Mouse (Mus musculus) forelimb bud, embryonic 11.5 days (tissue): ENCODE measurements at regions not wholly inside any gene's neighbourhood (a gene's known extent, or its start where the extent isn't known, plus 50 kb on each side); places are given as distances from the start of the nearest gene placed in this dataset.
A peak's percentile ranks its signal among the peaks of the same experiment; 100 is the strongest.

Experiments
- DNase-seq: peaks from one replicate; pipeline ENCODE4 v3.0.0-alpha.2; 2012; ENCODE audit warnings: low read depth, low spot score

DNA sequence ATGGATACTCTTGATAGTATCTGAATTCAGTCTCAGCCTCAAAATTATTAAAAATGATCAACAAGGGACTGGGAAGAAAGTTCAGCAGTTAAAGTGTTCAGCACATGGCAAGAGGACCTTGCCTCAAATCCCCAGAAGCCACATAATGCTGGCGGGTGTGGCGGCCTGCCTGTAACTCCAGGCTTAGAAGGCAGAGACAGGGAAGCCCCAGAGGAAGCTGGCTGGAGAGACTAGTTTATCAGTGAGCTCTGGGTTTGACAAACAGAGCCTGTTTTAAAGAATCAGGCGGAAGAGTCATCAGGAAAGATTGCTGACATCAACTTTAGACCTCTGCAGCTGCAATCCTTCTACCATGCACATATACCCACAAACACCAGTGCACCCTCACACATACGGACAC is 52.1 kb upstream of the Fyn start:
- no peak for DNase-seq

GRCm38 (mm10) chr10:39315434-39316174 is 53.1 kb upstream of the Fyn start:
- DNase-seq: no peak

GRCm38 (mm10) chr10:39311501-39311900 is 57.2 kb upstream of the Fyn start:
- DNase-seq: no peak

DNA sequence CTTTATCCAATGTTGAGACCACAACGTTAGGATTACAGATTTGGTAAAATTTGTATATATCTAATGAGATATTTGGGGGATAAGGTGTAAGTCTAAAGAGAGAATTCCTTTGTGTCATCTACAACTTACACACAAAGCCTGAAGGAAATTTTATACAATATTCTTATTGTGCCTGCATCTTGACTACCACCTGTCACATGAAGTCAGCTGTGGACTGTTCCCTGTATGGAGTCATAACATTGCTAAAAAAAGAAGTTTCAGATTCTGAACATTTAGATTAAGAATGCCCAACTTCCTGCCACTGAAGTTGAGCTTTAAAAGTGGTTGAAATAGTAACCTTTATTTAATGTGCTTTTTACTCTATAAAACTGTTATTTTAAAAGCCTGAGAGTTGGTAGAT is 60.1 kb upstream of the Fyn start:
- DNase-seq: no peak

GRCm38 (mm10) chr10:39292703-39293496 is 75.8 kb upstream of the Fyn start:
- peak; percentile 42 for DNase-seq

- DNase-seq: no peak
Measured at GRCm38 (mm10) chr10:39291747-39292198, 76.9 kb upstream of the Fyn start.

DNA sequence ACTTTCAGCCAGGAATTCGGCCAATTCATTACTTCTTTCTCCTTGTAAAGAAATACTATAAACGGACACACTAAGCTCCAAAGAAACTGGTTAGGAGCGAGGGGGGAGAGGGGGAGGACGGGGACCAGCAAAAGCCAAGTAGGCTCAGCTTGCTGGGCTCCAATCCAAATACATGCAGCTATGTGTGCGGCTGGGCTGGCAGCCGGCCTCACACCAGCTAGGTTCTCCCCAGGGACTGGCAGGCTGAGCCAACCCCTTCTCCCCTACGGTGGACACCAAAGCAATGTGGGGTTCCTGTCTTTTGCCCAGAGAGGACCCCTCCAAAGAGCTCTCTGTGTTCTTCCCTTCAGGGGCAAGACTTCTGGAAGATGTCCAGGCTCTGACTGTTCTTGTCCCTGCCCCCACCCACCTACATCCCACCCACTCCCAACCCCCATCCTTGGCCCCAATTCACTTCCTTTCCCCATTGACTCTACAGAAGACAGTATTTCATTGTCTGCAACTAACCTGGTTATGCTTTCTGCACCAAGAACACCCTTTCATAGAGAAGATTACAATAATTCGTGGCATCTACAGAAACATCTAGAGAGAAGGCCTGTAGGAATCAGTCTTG is 77.4 kb upstream of the Fyn start:
- no peak for DNase-seq

GRCm38 (mm10) chr10:39290245-39290644 is 78.4 kb upstream of the Fyn start:
- no peak for DNase-seq

DNA sequence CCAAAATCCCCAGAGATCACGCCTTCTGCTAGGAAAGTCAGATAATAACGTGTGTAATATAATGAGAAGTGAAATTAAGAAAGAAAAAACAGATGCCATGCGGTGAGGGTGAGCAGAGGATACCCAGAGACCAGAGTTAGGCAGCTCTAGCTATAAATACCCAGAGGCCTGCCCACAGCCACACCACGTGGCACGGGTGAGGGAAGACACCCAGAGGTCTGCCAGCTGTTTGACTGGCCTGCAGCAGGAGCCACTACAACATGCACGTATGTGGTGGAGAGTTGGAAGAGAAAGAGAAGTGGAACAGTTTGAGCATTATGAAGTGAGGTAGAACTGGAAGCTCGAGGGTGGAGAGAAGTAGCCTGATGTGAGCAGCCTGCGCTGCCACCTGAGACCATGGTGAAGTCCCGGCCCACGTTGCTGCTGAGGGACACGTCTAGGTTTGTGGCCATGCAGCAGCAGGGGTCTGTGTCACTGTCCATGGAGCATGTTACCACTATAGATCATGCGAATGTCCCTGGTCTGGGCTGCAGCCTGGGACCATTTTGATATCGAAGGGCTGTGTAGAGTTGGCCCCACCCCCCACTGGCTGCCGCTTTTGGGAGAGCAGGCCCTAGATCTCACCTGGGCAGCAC is 88.2 kb upstream of the Fyn start:
- DNase-seq: no peak

DNA sequence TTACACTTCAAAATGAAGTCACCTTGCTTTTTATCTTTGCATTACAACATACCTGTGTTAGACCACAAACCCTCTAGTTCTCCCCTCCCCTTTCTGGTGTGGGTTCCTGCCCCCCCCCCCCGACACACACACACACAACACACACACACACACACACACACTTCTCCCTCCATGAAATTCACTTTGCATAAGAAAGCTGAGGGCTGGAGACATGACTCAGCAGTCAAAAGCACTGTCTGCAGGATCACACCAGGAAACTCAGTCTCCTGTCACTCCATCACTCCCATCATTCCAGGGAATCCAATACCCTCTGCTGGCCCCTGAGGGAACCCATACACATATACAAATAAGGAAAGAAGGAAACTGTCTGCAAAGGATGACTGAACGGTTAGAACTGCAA is 94.5 kb upstream of the Fyn start:
- no peak for DNase-seq

DNA sequence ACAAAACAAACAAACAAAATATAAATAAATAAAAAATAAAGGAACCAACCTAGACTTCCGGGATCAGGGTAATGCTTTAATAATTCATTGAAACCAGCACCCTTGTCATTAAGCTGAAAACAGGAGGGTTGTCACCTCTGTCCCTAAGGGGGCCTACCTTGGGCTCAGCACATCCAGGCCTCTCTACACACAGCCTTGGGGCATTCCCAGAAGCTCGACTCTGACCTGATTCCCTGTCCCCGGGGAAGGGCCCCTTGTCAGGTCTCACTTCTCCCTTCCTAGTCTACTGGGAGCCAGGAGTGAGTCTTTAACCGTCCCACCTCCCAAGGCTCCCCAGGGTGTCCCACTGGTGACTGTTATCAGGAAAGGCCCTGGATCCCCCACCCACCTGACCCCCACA is 95.2 kb upstream of the Fyn start:
- DNase-seq: no peak

DNA sequence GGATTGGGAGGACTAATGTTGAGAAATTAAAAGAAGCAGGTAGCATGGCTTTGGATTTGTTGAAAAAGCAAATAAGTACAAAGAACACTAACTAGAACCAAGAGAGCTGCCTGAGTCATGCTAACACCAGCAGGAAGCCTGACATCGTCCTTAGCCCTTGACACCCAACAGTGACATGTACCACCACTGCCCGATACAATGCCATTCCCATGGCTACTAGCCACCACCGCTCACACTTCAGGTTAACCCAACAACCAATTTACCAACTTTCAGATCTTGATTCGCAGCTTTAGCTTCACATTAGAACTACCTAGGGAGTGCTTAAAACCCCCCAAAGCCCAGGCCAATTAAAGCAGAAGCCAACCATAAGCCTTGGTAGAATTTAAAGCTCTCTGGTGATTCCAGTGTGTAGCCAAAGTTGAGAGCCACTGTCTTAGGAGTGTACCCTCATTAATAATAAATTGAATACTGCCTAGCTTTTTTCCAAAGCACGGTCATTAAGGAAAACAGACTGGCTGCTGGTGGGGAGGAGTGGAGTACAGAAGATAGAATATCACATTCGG is 96.2 kb upstream of the Fyn start:
- DNase-seq: no peak

- DNase-seq: no peak
Measured at GRCm38 (mm10) chr10:39270406-39270805, 98.2 kb upstream of the Fyn start.

- no peak for DNase-seq
Measured at GRCm38 (mm10) chr10:39267236-39267635, 101.4 kb upstream of the Fyn start.

GRCm38 (mm10) chr10:39266482-39266881 is 102.2 kb upstream of the Fyn start:
- DNase-seq: no peak

GRCm38 (mm10) chr10:39262466-39262865 is 98.9 kb upstream of the Ccn6 start:
- peak; percentile 21 for DNase-seq

- DNase-seq: no peak
Measured at GRCm38 (mm10) chr10:39261174-39262145, 97.9 kb upstream of the Ccn6 start.

DNA sequence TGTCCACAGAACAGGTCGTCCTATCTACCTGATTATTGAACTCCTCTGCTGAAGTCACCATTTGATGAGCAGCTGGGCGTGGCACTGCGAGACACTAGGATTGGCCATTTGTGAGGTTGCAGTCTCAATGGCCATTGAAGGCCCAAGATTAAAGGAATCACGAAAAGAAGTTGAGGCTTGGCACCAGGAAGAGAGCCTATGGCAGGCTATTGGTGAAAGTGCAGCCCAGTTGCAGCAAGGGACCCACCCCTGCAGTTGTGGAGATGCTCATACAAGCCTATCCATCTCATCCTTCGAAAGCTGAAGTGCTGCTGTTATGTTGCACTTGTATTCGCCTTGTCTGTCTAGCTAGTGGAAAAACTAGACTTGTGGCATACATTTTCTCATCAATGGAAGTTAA is 96.5 kb upstream of the Ccn6 start:
- no peak for DNase-seq

GRCm38 (mm10) chr10:39257371-39258154 is 94.0 kb upstream of the Ccn6 start:
- DNase-seq: no peak

DNA sequence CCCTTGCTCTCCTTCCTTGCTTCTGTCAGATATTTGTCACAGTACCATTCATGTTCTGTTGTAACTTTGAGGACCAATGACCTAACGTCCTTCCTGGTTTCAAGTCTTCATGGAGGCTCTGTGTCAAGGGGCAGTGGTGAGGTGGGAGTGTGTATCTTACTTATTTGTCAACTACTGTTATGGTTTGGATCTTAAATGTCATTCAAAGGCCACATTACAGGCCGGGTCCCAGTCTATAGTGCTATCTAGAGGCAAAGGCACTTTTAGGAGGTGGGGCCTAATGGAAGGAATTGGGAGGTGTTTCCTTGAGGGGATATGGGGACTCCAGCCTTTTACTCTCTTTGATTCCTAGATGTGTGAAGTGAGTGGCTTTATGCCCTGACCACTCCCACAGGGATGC is 91.0 kb upstream of the Ccn6 start:
- no peak for DNase-seq
